Mouse (Mus musculus) stomach, embryonic 14.5 days (tissue): ENCODE data around the gene Hemk1. TPM values are rescaled to one million over a fixed set of nuclear protein-coding genes. Genes with fewer than 3 reads are reported as not detected.

Experiments used
- ATAC-seq: fragments of 200-750 bp; cut with Nextera tagmentation; 2 replicates; pipeline ENCODE4 v1.8.0; 2017; ENCODE audit warnings: low read depth, moderate TSS enrichment; ENCODE audit not compliant: insufficient number of reproducible peaks, insufficient read depth, low FRiP score
- H3K27ac ChIP-seq: fragments of 300-500 bp; sonication (generic); 2 replicates; pipeline ENCODE4 v1.5.1; 2014; ENCODE audit warnings: mild to moderate bottlenecking, low read length, moderate library complexity, mixed read lengths
- H3K27me3 ChIP-seq: fragments of 300-500 bp; sonication (generic); 2 replicates; pipeline ENCODE4 v1.6.1; 2014; ENCODE audit warnings: low read length, control low read depth, mixed read lengths; ENCODE audit not compliant: control insufficient read depth, insufficient read depth
- H3K36me3 ChIP-seq: fragments of 300-500 bp; sonication (generic); 2 replicates; pipeline ENCODE4 v1.6.1; 2014; ENCODE audit warnings: mild to moderate bottlenecking, control low read depth, low read length, moderate library complexity, mixed read lengths; ENCODE audit not compliant: control insufficient read depth, insufficient read depth
- H3K4me1 ChIP-seq: fragments of 300-500 bp; sonication (generic); 2 replicates; pipeline ENCODE4 v1.6.1; 2014; ENCODE audit warnings: low read length, control low read depth, mixed read lengths; ENCODE audit not compliant: control insufficient read depth, insufficient read depth
- H3K4me2 ChIP-seq: fragments of 300-500 bp; sonication (generic); replicated peaks from 2 replicates; pipeline ENCODE4 v1.6.1; 2014; ENCODE audit warnings: low read depth, low read length, control low read depth
- H3K4me3 ChIP-seq: fragments of 300-500 bp; sonication (generic); 2 replicates; pipeline ENCODE4 v1.5.1; 2014; ENCODE audit warnings: low read depth, low read length, control low read depth
- H3K9ac ChIP-seq: fragments of 300-500 bp; sonication (generic); replicated peaks from 2 replicates; pipeline ENCODE4 v1.6.1; 2014; ENCODE audit warnings: low read depth, mild to moderate bottlenecking, control low read depth, low read length, moderate library complexity, mixed read lengths
- H3K9me3 ChIP-seq: fragments of 300-500 bp; sonication (generic); 2 replicates; pipeline ENCODE4 v1.6.1; 2016; ENCODE audit warnings: low read depth, low read length, control low read depth; ENCODE audit not compliant: control insufficient read depth
- WGBS: fragments of 180-500 bp; shearing (Covaris S2); extraction: QIAGEN DNeasy Blood & Tissue Kit; methylation state at CpG from one replicate; pipeline ENCODE4 v1.1.7; 2014; 5-methylcytosine and 5-hydroxymethylcytosine counted together
- polyA plus RNA-seq: library from polyadenylated mRNA; unstranded; fragments of >200 nt; fragmentation: Nextera tagmentation; extraction: Ambion mirVana; gene quantifications from 2 replicates; pipeline ENCODE4 v1.2.1, GENCODE M21; 2014

Hemk1 gene
- 12.4 and 12.9 TPM in 2 replicates for polyA plus RNA-seq

DNA sequence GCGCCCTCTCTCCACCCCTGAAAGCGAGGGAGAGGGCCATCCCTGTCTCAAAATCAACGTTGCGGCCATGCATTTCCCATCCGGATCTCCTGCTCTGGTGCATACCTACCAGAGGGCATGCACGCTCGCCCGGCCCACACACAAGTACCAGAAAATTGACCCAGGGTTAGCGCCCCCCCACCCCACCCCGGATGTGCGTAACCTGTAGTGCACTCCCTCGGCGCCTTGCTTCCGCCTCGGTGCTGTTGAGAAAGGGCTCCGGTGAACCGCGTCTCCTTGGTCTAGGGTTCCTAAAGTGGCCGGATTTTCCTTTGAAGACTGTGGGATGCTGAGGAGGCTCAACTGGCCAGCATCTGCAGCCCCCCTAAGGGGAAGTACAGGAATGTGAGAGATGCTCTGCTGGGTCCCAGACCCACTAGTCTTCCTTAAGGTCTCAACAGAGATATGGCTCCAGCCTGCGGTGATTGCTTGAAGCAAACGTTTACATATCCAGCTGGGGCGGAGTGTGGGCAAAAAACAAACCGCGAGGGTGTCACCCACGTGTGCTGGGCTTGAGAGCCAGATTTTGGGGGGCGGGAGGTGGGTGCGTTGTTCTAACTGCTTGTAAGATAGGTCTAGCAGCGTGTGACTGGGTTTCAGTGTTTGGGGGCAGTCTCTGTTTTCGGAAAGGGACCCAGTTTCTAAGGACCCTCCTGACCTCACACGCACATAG lies at the start of gene Hemk1:
Gene Hemk1, minus strand, starts transcription at position 179 of the 712 bp plus-strand sequence.
- WGBS, result 3% methylated on average over 30 of the region's 30 CpGs
- H3K27ac ChIP-seq, result 0 out of 2 replicates have a peak within 1 kb of the TSS, but pooled peaks have one; percentile 45
- H3K4me1 ChIP-seq, result peaks cover 5% of the 10 kb centered on the region
- no peaks in the 10 kb centered on the region for H3K27me3 ChIP-seq
- peak; percentile 81 for ATAC-seq
- H3K36me3 ChIP-seq, result no peaks in the 10 kb centered on the region
- H3K4me2 ChIP-seq, result peak within 1 kb of the TSS; percentile 83
- no peaks in the 10 kb centered on the region for H3K9me3 ChIP-seq
- H3K4me3 ChIP-seq, result peak within 1 kb of the TSS; percentile 63
- peak within 1 kb of the TSS; percentile 65 for H3K9ac ChIP-seq

DNA sequence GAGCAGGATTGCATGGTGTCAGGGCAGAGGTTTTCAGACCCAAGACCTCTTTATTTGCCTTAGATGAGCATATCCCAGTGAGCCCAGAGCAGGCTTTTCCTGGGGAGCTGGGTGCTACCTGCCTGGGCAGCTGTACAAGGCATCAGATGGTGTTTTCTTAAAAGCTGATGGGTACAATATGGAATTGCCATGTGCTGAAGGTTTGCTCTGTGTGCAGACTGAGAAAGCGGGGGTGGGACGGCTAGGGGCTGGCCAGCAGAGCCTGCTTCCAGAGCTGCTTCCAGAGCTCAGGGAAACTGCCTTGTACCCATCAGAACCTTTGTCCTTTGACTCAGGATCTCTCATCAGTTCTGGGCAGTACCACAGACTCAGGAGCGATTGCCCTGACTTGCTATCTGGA lies 49.6 kb upstream of the Hemk1 start:
- H3K36me3 ChIP-seq, result no peaks in the 10 kb centered on the region
- no peaks in the 10 kb centered on the region for H3K9me3 ChIP-seq
- no peak overlapping the region for H3K4me2 ChIP-seq
- H3K27ac ChIP-seq, result no peak overlapping the region
- peaks cover 8% of the 10 kb centered on the region; the same call in 1 of the 2 replicates for H3K27me3 ChIP-seq
- no peak for ATAC-seq
- H3K4me1 ChIP-seq, result peaks cover 4% of the 10 kb centered on the region; the same call in 1 of the 2 replicates
- no peak overlapping the region for H3K9ac ChIP-seq
- 86% methylated on average over 3 of the region's 3 CpGs for WGBS
- H3K4me3 ChIP-seq, result no peak overlapping the region

DNA sequence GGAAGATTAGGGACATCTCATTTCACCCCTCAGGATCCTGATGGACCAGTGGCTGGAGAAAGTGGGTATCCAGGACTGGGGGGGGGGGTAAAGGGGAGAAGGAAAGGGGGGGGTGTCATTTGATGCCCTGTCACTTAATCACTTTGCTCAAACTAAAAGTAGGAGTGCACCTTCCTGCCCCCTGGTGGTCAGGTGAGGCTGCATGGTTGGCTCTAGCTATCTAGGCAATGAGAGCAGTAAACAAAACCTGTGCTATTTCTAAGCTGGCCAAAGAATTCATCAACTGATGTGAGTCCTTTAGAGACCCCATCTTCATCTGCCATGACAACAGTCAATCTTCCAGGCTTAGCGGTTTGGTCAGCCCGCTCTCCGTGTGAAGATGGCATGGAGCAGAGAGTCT lies 48.6 kb upstream of the Hemk1 start:
- Histone ChIP-seq H3K4me2 (no peak overlapping the region), H3K27me3 (peaks cover 18% of the 10 kb centered on the region), H3K4me3 (no peak overlapping the region), H3K36me3 (no peaks in the 10 kb centered on the region), H3K27ac (no peak overlapping the region), H3K4me1 (peaks cover 4% of the 10 kb centered on the region; the same call in 1 of the 2 replicates), H3K9ac (no peak overlapping the region), H3K9me3 (no peaks in the 10 kb centered on the region)
- ATAC-seq, result no peak
- 69% methylated on average over 3 of the region's 3 CpGs for WGBS

DNA sequence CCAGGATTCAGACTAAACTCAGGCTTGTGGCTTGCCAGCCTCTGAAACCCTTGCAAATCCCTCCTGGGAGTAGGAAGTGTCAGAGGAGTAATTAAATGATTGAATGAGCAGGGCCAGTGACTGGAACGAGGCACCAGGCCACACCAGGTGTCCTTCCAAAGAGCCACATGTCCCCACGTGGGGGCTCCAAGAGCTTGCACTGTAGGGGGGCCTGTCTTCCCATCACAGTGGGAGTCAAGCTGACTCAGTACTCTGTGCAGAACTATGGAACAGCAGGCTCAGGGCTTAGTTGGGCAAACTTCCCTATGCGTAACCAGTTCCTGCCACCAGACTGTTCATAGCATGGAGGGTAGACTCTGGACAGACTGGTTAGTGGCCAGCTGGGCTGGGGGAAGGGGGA lies 46.2 kb upstream of the Hemk1 start:
- Histone ChIP-seq H3K27ac (no peak overlapping the region), H3K9me3 (no peaks in the 10 kb centered on the region), H3K36me3 (no peaks in the 10 kb centered on the region), H3K9ac (no peak overlapping the region), H3K27me3 (peaks cover 28% of the 10 kb centered on the region), H3K4me3 (no peak overlapping the region), H3K4me2 (no peak overlapping the region), H3K4me1 (peaks cover 4% of the 10 kb centered on the region; the same call in 1 of the 2 replicates)
- WGBS, result 38% methylated on average over 3 of the region's 3 CpGs
- no peak for ATAC-seq

DNA sequence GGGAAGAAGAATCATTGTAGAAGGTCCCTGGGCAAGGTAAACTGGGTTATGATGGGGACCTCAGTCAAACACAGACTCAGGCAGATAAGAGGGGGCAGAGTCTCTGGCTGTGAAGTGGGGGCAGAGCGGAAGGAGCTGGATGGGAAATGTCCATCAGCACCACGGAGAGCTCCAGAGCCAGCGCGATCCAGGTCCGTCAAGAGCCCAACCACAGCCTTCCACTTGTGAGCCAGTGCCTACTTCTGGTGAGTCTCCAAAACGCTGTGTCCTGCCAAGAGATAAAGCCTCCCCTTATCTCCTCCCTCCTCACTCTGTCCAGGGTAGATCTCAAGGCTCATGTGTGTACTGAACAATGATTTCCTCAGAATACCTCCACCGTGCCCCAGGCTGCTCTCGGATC lies 43.6 kb upstream of the Hemk1 start:
- no peak for ATAC-seq
- no peak overlapping the region for H3K27ac ChIP-seq
- H3K27me3 ChIP-seq, result peaks cover 36% of the 10 kb centered on the region
- no peaks in the 10 kb centered on the region for H3K9me3 ChIP-seq
- 13% methylated on average over 8 of the region's 8 CpGs for WGBS
- H3K4me1 ChIP-seq, result peaks cover 4% of the 10 kb centered on the region; the same call in 1 of the 2 replicates
- no peak overlapping the region for H3K4me3 ChIP-seq
- H3K36me3 ChIP-seq, result no peaks in the 10 kb centered on the region
- H3K4me2 ChIP-seq, result no peak overlapping the region
- no peak overlapping the region for H3K9ac ChIP-seq

DNA sequence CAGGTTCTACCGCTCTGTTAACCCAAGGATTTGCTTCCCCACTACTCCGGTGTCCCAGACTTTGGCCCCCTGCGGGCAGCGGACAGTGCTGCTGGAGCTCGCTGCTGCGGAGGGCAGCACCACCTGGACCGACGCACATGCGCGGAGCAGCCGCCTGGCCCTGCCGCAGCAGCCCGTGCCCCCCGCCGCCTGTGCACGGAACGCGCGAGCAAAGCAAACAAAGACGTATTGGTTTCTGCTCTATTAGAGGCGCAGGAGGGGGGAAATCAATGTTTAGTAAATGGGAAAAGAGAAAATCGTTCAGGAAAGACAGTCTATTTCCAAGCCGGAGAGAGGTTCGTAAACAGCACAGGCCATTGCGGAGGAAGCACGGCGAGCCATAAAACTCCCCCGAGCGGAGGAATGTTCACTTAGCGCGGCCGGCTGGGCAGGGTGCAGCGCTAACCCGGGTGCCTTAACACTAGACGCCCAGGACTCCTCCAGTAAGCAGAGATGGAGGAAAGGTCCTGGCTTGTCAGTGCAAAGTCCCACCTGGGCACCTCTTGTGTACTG lies 39.9 kb upstream of the Hemk1 start:
- Histone ChIP-seq H3K27me3 (peaks cover 46% of the 10 kb centered on the region), H3K36me3 (no peaks in the 10 kb centered on the region), H3K9me3 (no peaks in the 10 kb centered on the region), H3K4me1 (peaks cover 4% of the 10 kb centered on the region; the same call in 1 of the 2 replicates), H3K27ac (no peak overlapping the region), H3K4me2 (peak overlapping the region; percentile 51), H3K4me3 (peak overlapping the region; percentile 29), H3K9ac (no peak overlapping the region)
- ATAC-seq, result no peak
- under 1% methylated on average over 35 of the region's 35 CpGs for WGBS

DNA sequence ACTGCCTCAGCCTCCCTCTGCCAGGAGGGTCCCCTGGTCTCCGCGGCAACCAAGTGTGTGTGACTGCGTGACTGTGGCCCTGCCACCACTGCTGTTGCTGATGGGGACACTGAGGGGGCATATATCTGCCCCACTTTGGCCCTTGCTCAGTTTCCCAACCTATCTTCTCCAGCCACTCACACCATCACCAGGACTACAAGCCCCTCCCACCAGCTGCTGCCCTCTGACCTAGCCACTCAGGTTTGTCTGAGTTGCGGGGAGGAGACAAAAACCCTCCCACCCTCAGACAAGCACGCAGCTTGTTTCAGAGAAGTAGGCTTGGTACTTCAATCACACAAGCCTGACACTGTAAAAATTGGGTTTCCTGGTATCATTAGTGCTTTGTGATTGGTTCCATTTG lies 37.3 kb upstream of the Hemk1 start:
- Histone ChIP-seq H3K36me3 (no peaks in the 10 kb centered on the region), H3K27ac (no peak overlapping the region), H3K9ac (no peak overlapping the region), H3K4me3 (no peak overlapping the region), H3K9me3 (no peaks in the 10 kb centered on the region), H3K4me1 (peaks cover 4% of the 10 kb centered on the region; the same call in 1 of the 2 replicates), H3K27me3 (peaks cover 24% of the 10 kb centered on the region; the same call in 1 of the 2 replicates), H3K4me2 (no peak overlapping the region)
- no peak for ATAC-seq
- 13% methylated on average over 5 of the region's 5 CpGs for WGBS

DNA sequence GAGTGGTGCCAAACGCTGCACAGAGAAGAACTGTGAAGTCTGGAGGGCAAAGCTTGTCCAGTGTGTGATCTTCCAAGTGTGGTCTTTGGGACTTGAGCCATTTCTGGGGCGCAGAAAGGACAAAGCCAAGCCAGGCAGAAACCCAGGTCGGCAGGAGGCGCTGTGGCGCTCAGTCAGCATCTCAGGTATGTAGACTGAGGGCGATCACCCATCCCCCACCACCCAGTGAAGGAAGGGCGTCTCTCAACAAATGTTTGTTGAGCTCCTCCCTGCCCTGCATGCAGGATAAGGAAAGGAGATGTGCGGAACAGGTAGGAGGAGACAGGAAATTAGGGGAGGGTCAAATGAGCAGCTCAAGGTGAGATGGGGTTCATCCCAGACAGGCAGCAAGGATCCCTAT lies 36.5 kb upstream of the Hemk1 start:
- H3K4me2 ChIP-seq, result no peak overlapping the region
- 6% methylated on average over 8 of the region's 8 CpGs for WGBS
- ATAC-seq, result no peak
- H3K27ac ChIP-seq, result no peak overlapping the region
- H3K4me1 ChIP-seq, result peaks cover 4% of the 10 kb centered on the region; the same call in 1 of the 2 replicates
- no peak overlapping the region for H3K9ac ChIP-seq
- H3K36me3 ChIP-seq, result no peaks in the 10 kb centered on the region
- H3K27me3 ChIP-seq, result peaks cover 24% of the 10 kb centered on the region; the same call in 1 of the 2 replicates
- H3K9me3 ChIP-seq, result no peaks in the 10 kb centered on the region
- no peak overlapping the region for H3K4me3 ChIP-seq
